ENCODE assay signal across 7 mouse cellular contexts in genomic region chr3:79842616-79843016, GRCm38 (mm10). TPM values are rescaled to one million over a fixed set of nuclear protein-coding genes. Genes with fewer than 3 reads are reported as not detected.
DNase-seq lines count a peak whose midpoint lies in the region; ATAC-seq and TF ChIP-seq lines count a peak whose summit lies in the region.

No protein-coding gene starts in this region.

- intact Hi-C loops in gastrocnemius, postnatal 36 days (cut with DNase I) = no loop called here

- H3K36me3 ChIP-seq in intestine, embryonic 16.5 days (ENCODE audit: control insufficient read depth, insufficient read depth, low read length) = no peaks in the 10 kb centered on the region
- H3K36me3 ChIP-seq in limb, embryonic 10.5 days = no peaks in the 10 kb centered on the region
- no peaks in the 10 kb centered on the region for H3K36me3 ChIP-seq in midbrain, embryonic 12.5 days
- H3K36me3 ChIP-seq in small intestine, adult 2 months (ENCODE audit: control insufficient read depth, insufficient read depth, low read length) = peaks cover 6% of the 10 kb centered on the region

- peak; percentile 54 to 70 for DNase-seq in adrenal gland, adult 18-20 months (ENCODE audit: low spot score in 2 of 2)
- peak; percentile 82 for DNase-seq in embryo, embryonic 11 days
- peak; percentile 27 to 62 for DNase-seq in gastrocnemius, postnatal 36 days
- peak; percentile 80 for DNase-seq in limb, embryonic 10.5 days (ENCODE audit: low spot score)

- no peaks in the 10 kb centered on the region for H3K27me3 ChIP-seq in intestine, embryonic 16.5 days (replicated peaks; ENCODE audit: control insufficient read depth, insufficient read depth, low read length)
- no peaks in the 10 kb centered on the region for H3K27me3 ChIP-seq in limb, embryonic 10.5 days (ENCODE audit: low read depth, poor library complexity, severe bottlenecking)
- H3K27me3 ChIP-seq in midbrain, embryonic 12.5 days = no peaks in the 10 kb centered on the region
- no peaks in the 10 kb centered on the region for H3K27me3 ChIP-seq in small intestine, adult 2 months (ENCODE audit: control insufficient read depth, insufficient read depth, low read length)

- H3K27ac ChIP-seq in intestine, embryonic 16.5 days (ENCODE audit: low read length) = peak overlapping the region; percentile 90
- peak overlapping the region; percentile 81 for H3K27ac ChIP-seq in limb, embryonic 10.5 days
- H3K27ac ChIP-seq in midbrain, embryonic 12.5 days (replicated peaks) = no peak overlapping the region
- peak overlapping the region; percentile 88 for H3K27ac ChIP-seq in small intestine, adult 2 months (ENCODE audit: insufficient read depth, low read depth, low read length)

- peak; percentile 62; the same call in 1 of the 2 replicates for TF ChIP-seq POLR2A in small intestine, adult 2 months (IDR thresholded peaks at IDR 0.05; ENCODE audit: low read depth, low read length)

- ATAC-seq in intestine, embryonic 16.5 days = peak; percentile 93
- peak; percentile 86 for ATAC-seq in midbrain, embryonic 12.5 days (ENCODE audit: low FRiP score, low read depth)

- no peaks in the 10 kb centered on the region for H3K9me3 ChIP-seq in intestine, embryonic 16.5 days (ENCODE audit: control insufficient read depth, low read length)
- no peaks in the 10 kb centered on the region for H3K9me3 ChIP-seq in limb, embryonic 10.5 days (replicated peaks)
- H3K9me3 ChIP-seq in midbrain, embryonic 12.5 days = no peaks in the 10 kb centered on the region

- H3K4me3 ChIP-seq in intestine, embryonic 16.5 days (ENCODE audit: low read length) = peak overlapping the region; percentile 61
- H3K4me3 ChIP-seq in limb, embryonic 10.5 days = peak overlapping the region; percentile 57
- peak overlapping the region; percentile 46 for H3K4me3 ChIP-seq in midbrain, embryonic 12.5 days
- peak overlapping the region; percentile 68 for H3K4me3 ChIP-seq in small intestine, adult 2 months (ENCODE audit: low read depth, low read length)

- no peaks in the 10 kb centered on the region for H3K4me1 ChIP-seq in intestine, embryonic 16.5 days (ENCODE audit: control insufficient read depth, insufficient read depth, low read length)
- H3K4me1 ChIP-seq in limb, embryonic 10.5 days = peaks cover 4% of the 10 kb centered on the region
- no peaks in the 10 kb centered on the region for H3K4me1 ChIP-seq in midbrain, embryonic 12.5 days
- peaks cover 4% of the 10 kb centered on the region for H3K4me1 ChIP-seq in small intestine, adult 2 months (ENCODE audit: control insufficient read depth, insufficient read depth, insufficient read length, low read length)

- under 1% methylated on average over 19 of the region's 19 CpGs for WGBS in intestine, embryonic 16.5 days
- WGBS in limb, embryonic 10.5 days = under 1% methylated on average over 19 of the region's 19 CpGs
- under 1% methylated on average over 19 of the region's 19 CpGs for WGBS in midbrain, embryonic 12.5 days
- 0% methylated on average over 19 of the region's 19 CpGs for WGBS in small intestine, adult 2 months

- no peak for TF ChIP-seq CTCF in small intestine, adult 2 months (IDR thresholded peaks at IDR 0.05; ENCODE audit: extremely low read depth, insufficient read length, insufficient replicate concordance, low read depth, low read length)

- H3K4me2 ChIP-seq in intestine, embryonic 16.5 days (ENCODE audit: low read depth, low read length) = peak overlapping the region; percentile 69
- H3K4me2 ChIP-seq in midbrain, embryonic 12.5 days (replicated peaks) = peak overlapping the region; percentile 67

- peak overlapping the region; percentile 78 for H3K9ac ChIP-seq in intestine, embryonic 16.5 days (ENCODE audit: low read depth, low read length)
- H3K9ac ChIP-seq in midbrain, embryonic 12.5 days (replicated peaks) = peak overlapping the region; percentile 41; the same call in 1 of the 2 replicates

RNA-seq across cellular contexts. Expression of gene Tmem144, which starts 10.0 kb away (rescaled TPM):
- total RNA-seq in adrenal gland, adult 18-20 months (2021) = 10 to 100 TPM in 1 of 2 experiments, 1 to 10 TPM in 1; 3.3 to 10.1 TPM
- 1 to 10 TPM; 1.3 TPM for total RNA-seq in gastrocnemius, postnatal 36 days (2021)
- polyA plus RNA-seq in intestine, embryonic 16.5 days (2015; fragmentation: Nextera tagmentation; extraction: Ambion mirVana) = 16.2 and 25.6 TPM in 2 replicates
- polyA plus RNA-seq in limb, embryonic 10.5 days (2016; fragmentation: Nextera tagmentation; extraction: Ambion mirVana) = 3.4 and 3.8 TPM in 2 replicates
- 1.9 and 2.7 TPM in 2 replicates for polyA plus RNA-seq in midbrain, embryonic 12.5 days (2016; fragmentation: Nextera tagmentation; extraction: Ambion mirVana)
- polyA plus RNA-seq in small intestine, adult 2 months (2012; rRNA removed) = 0.88 and 7.7 TPM in 2 replicates

RNA-seq across cellular contexts. Expression of gene Fam198b, which starts 41.7 kb away (rescaled TPM):
- 1 to 10 TPM; 7.4 to 7.8 TPM for total RNA-seq in adrenal gland, adult 18-20 months (2021)
- total RNA-seq in gastrocnemius, postnatal 36 days (2021) = 1 to 10 TPM; 7.6 to 8.4 TPM
- 9.3 and 13.0 TPM in 2 replicates for polyA plus RNA-seq in intestine, embryonic 16.5 days (2015; fragmentation: Nextera tagmentation; extraction: Ambion mirVana)
- polyA plus RNA-seq in limb, embryonic 10.5 days (2016; fragmentation: Nextera tagmentation; extraction: Ambion mirVana) = 7.7 and 8.5 TPM in 2 replicates
- 1.8 and 2.8 TPM in 2 replicates for polyA plus RNA-seq in midbrain, embryonic 12.5 days (2016; fragmentation: Nextera tagmentation; extraction: Ambion mirVana)
- 1.2 and 1.7 TPM in 2 replicates for polyA plus RNA-seq in small intestine, adult 2 months (2012; rRNA removed)
